Mouse (Mus musculus) intestine, embryonic 15.5 days (tissue): ENCODE measurements around the gene Tecr. TPM values are rescaled to one million over a fixed set of nuclear protein-coding genes. Genes with fewer than 3 reads are reported as not detected.
A peak's percentile ranks its signal among the peaks of the same experiment; 100 is the strongest.

Source experiments
- ATAC-seq: fragments of 200-750 bp; cut with Nextera tagmentation; 2 replicates; pipeline ENCODE4 v1.8.0; 2017; ENCODE audit warnings: moderate TSS enrichment, moderate library complexity
- H3K27ac ChIP-seq: fragments of 300-500 bp; sonication (generic); 2 replicates; pipeline ENCODE4 v1.5.1; 2015; ENCODE audit warnings: mild to moderate bottlenecking, inconsistent platforms
- H3K27me3 ChIP-seq: fragments of 300-500 bp; sonication (generic); replicated peaks from 2 replicates; pipeline ENCODE4 v1.6.1; 2015; ENCODE audit warnings: inconsistent platforms
- H3K36me3 ChIP-seq: fragments of 300-500 bp; sonication (generic); 2 replicates; pipeline ENCODE4 v1.6.1; 2015; ENCODE audit warnings: inconsistent platforms
- H3K4me1 ChIP-seq: fragments of 300-500 bp; sonication (generic); replicated peaks from 2 replicates; pipeline ENCODE4 v1.6.1; 2015; ENCODE audit warnings: inconsistent platforms
- H3K4me2 ChIP-seq: fragments of 300-500 bp; sonication (generic); replicated peaks from 2 replicates; pipeline ENCODE4 v1.6.1; 2015; ENCODE audit warnings: mild to moderate bottlenecking, inconsistent platforms
- H3K4me3 ChIP-seq: fragments of 300-500 bp; sonication (generic); replicated peaks from 2 replicates; pipeline ENCODE4 v1.5.1; 2015; ENCODE audit warnings: inconsistent platforms
- H3K9ac ChIP-seq: fragments of 300-500 bp; sonication (generic); 2 replicates; pipeline ENCODE4 v1.6.1; 2015; ENCODE audit warnings: inconsistent platforms
- H3K9me3 ChIP-seq: fragments of 300-500 bp; sonication (generic); 2 replicates; pipeline ENCODE4 v1.6.1; 2016; ENCODE audit warnings: inconsistent platforms
- WGBS: fragments of 180-500 bp; shearing (Covaris S2); methylation state at CpG from one replicate; pipeline ENCODE4 v1.1.7; 2015; 5-methylcytosine and 5-hydroxymethylcytosine counted together
- polyA plus RNA-seq: library from polyadenylated mRNA; unstranded; fragments of >200 nt; fragmentation: Nextera tagmentation; extraction: Ambion mirVana; gene quantifications from 2 replicates; pipeline ENCODE4 v1.2.1, GENCODE M21; 2015

Gene Tecr
- polyA plus RNA-seq, 1 experiment from 2014 or later = 610 TPM

GRCm38 (mm10) chr8:83592682-83593081, 15.1 kb downstream of the Tecr start:
- peaks cover 7% of the 10 kb centered on the region; the same call in 1 of the 2 replicates for H3K36me3 ChIP-seq
- H3K27ac ChIP-seq = no peak overlapping the region
- H3K27me3 ChIP-seq = no peaks in the 10 kb centered on the region
- ATAC-seq = no peak
- peaks cover 20% of the 10 kb centered on the region for H3K4me1 ChIP-seq
- 45% methylated on average over 3 of the region's 3 CpGs for WGBS
- peak overlapping the region; percentile 78 for H3K9ac ChIP-seq
- peak overlapping the region; percentile 79 for H3K4me2 ChIP-seq
- no peaks in the 10 kb centered on the region for H3K9me3 ChIP-seq
- H3K4me3 ChIP-seq = peak overlapping the region; percentile 73

GRCm38 (mm10) chr8:83590488-83591023, 17.2 kb downstream of the Tecr start:
- Histone ChIP-seq H3K27ac (no peak overlapping the region), H3K4me3 (no peak overlapping the region), H3K36me3 (peaks cover 11% of the 10 kb centered on the region; the same call in 1 of the 2 replicates), H3K27me3 (no peaks in the 10 kb centered on the region), H3K9me3 (no peaks in the 10 kb centered on the region), H3K9ac (no peak overlapping the region), H3K4me1 (peaks cover 25% of the 10 kb centered on the region), H3K4me2 (no peak overlapping the region)
- ATAC-seq = no peak
- 79% methylated on average over 7 of the region's 7 CpGs for WGBS

GRCm38 (mm10) chr8:83588886-83589285, 18.9 kb downstream of the Tecr start:
- Histone ChIP-seq H3K9ac (no peak overlapping the region), H3K27me3 (no peaks in the 10 kb centered on the region), H3K36me3 (peaks cover 13% of the 10 kb centered on the region), H3K4me2 (no peak overlapping the region), H3K27ac (no peak overlapping the region), H3K9me3 (no peaks in the 10 kb centered on the region), H3K4me1 (peaks cover 28% of the 10 kb centered on the region), H3K4me3 (no peak overlapping the region)
- WGBS = 83% methylated on average over 5 of the region's 5 CpGs
- ATAC-seq = no peak

- Histone ChIP-seq H3K27ac (no peak overlapping the region), H3K27me3 (no peaks in the 10 kb centered on the region), H3K4me3 (no peak overlapping the region), H3K4me1 (peaks cover 32% of the 10 kb centered on the region), H3K9me3 (no peaks in the 10 kb centered on the region), H3K9ac (no peak overlapping the region), H3K36me3 (peaks cover 17% of the 10 kb centered on the region), H3K4me2 (no peak overlapping the region)
- WGBS = 74% methylated on average over 6 of the region's 6 CpGs
- no peak for ATAC-seq
Measured at GRCm38 (mm10) chr8:83587644-83588043, 20.1 kb downstream of the Tecr start.

- Histone ChIP-seq H3K9ac (no peak overlapping the region), H3K27ac (no peak overlapping the region), H3K36me3 (peaks cover 18% of the 10 kb centered on the region), H3K9me3 (no peaks in the 10 kb centered on the region), H3K4me2 (no peak overlapping the region), H3K27me3 (no peaks in the 10 kb centered on the region), H3K4me1 (0 out of 2 replicates have a peak, but pooled peaks cover 28% of the 10 kb centered on the region), H3K4me3 (no peak overlapping the region)
- peak; percentile 34 for ATAC-seq
- 68% methylated on average over 3 of the region's 3 CpGs for WGBS
Measured at GRCm38 (mm10) chr8:83585333-83585732, 22.4 kb downstream of the Tecr start.

GRCm38 (mm10) chr8:83584771-83585170, 23.0 kb downstream of the Tecr start:
- H3K27me3 ChIP-seq = no peaks in the 10 kb centered on the region
- H3K9ac ChIP-seq = no peak overlapping the region
- WGBS = 83% methylated on average over 1 of the region's 1 CpGs
- 0 out of 2 replicates have a peak, but pooled peaks cover 26% of the 10 kb centered on the region for H3K4me1 ChIP-seq
- no peak overlapping the region for H3K27ac ChIP-seq
- H3K36me3 ChIP-seq = peaks cover 22% of the 10 kb centered on the region
- no peak overlapping the region for H3K4me2 ChIP-seq
- H3K4me3 ChIP-seq = no peak overlapping the region
- ATAC-seq = no peak
- H3K9me3 ChIP-seq = no peaks in the 10 kb centered on the region

- Histone ChIP-seq H3K36me3 (peaks cover 20% of the 10 kb centered on the region), H3K4me2 (no peak overlapping the region), H3K4me3 (no peak overlapping the region), H3K9me3 (no peaks in the 10 kb centered on the region), H3K27me3 (no peaks in the 10 kb centered on the region), H3K4me1 (peaks cover 35% of the 10 kb centered on the region), H3K9ac (no peak overlapping the region), H3K27ac (no peak overlapping the region)
- ATAC-seq = no peak
- 83% methylated on average over 15 of the region's 15 CpGs for WGBS
Measured at GRCm38 (mm10) chr8:83583236-83583635, 24.5 kb downstream of the Tecr start.

- ATAC-seq = no peak
- WGBS = 87% methylated on average over 8 of the region's 8 CpGs
- peaks cover 40% of the 10 kb centered on the region for H3K4me1 ChIP-seq
- no peaks in the 10 kb centered on the region for H3K9me3 ChIP-seq
- H3K27me3 ChIP-seq = no peaks in the 10 kb centered on the region
- H3K27ac ChIP-seq = no peak overlapping the region
- peaks cover 11% of the 10 kb centered on the region; the same call in 1 of the 2 replicates for H3K36me3 ChIP-seq
- no peak overlapping the region for H3K4me2 ChIP-seq
- H3K4me3 ChIP-seq = no peak overlapping the region
- H3K9ac ChIP-seq = no peak overlapping the region
Measured at GRCm38 (mm10) chr8:83582226-83582625, 25.5 kb downstream of the Tecr start.

GRCm38 (mm10) chr8:83580826-83581225, 26.9 kb downstream of the Tecr start:
- Histone ChIP-seq H3K27me3 (no peaks in the 10 kb centered on the region), H3K4me1 (peaks cover 50% of the 10 kb centered on the region), H3K9ac (no peak overlapping the region), H3K4me2 (no peak overlapping the region), H3K36me3 (peaks cover 11% of the 10 kb centered on the region; the same call in 1 of the 2 replicates), H3K27ac (no peak overlapping the region), H3K9me3 (no peaks in the 10 kb centered on the region), H3K4me3 (no peak overlapping the region)
- no peak for ATAC-seq
- 90% methylated on average over 8 of the region's 8 CpGs for WGBS

- Histone ChIP-seq H3K4me2 (no peak overlapping the region), H3K27ac (no peak overlapping the region), H3K4me1 (peaks cover 45% of the 10 kb centered on the region), H3K36me3 (peaks cover 11% of the 10 kb centered on the region; the same call in 1 of the 2 replicates), H3K9me3 (no peaks in the 10 kb centered on the region), H3K4me3 (no peak overlapping the region), H3K9ac (no peak overlapping the region), H3K27me3 (no peaks in the 10 kb centered on the region)
- ATAC-seq = no peak
- 82% methylated on average over 8 of the region's 8 CpGs for WGBS
Measured at GRCm38 (mm10) chr8:83579676-83580075, 28.1 kb downstream of the Tecr start.

- WGBS = 66% methylated on average over 17 of the region's 17 CpGs
- ATAC-seq = no peak
Measured at GRCm38 (mm10) chr8:83578131-83579055, 29.4 kb downstream of the Tecr start.

GRCm38 (mm10) chr8:83577384-83577791, 30.4 kb downstream of the Tecr start:
- Histone ChIP-seq H3K27me3 (no peaks in the 10 kb centered on the region), H3K4me2 (no peak overlapping the region), H3K4me1 (peaks cover 39% of the 10 kb centered on the region), H3K4me3 (no peak overlapping the region), H3K27ac (0 out of 2 replicates have a peak overlapping the region, but pooled peaks have one; percentile 13), H3K9me3 (no peaks in the 10 kb centered on the region), H3K9ac (no peak overlapping the region), H3K36me3 (peaks cover 9% of the 10 kb centered on the region; the same call in 1 of the 2 replicates)
- peak; percentile 8; the same call in 1 of the 2 replicates for ATAC-seq
- whole genome bisulfite sequencing = 49% methylated on average over 9 of the region's 9 CpGs

More at GRCm38 (mm10) chr8:83578131-83579055, 29.4 kb downstream of the Tecr start:
- Histone ChIP-seq H3K4me3 (no peak overlapping the region), H3K4me2 (no peak overlapping the region), H3K36me3 (peaks cover 5% of the 10 kb centered on the region; the same call in 1 of the 2 replicates), H3K27me3 (no peaks in the 10 kb centered on the region), H3K27ac (no peak overlapping the region), H3K9me3 (no peaks in the 10 kb centered on the region), H3K4me1 (peaks cover 45% of the 10 kb centered on the region), H3K9ac (no peak overlapping the region)
